Mouse (Mus musculus) kidney, adult 8-10 months (tissue): ENCODE measurements at regions not wholly inside any gene's neighbourhood (a gene's known extent, or its start where the extent isn't known, plus 50 kb on each side); places are given as distances from the start of the nearest gene placed in this dataset.

ENCODE experiments used
- DNase-seq, 2 experiments: peaks; one replicate each; pipeline ENCODE4 v3.0.0; 2022

- no peak for DNase-seq
These were observed 605.7 kb downstream of the Tbl1xr1 start for GRCm38 (mm10) chr3:22681999-22682648.

GRCm38 (mm10) chr3:22699317-22699716 lies 622.9 kb downstream of the Tbl1xr1 start:
- DNase-seq, result peak; percentile 42 to 49

- DNase-seq, result peak in 1 of 2 experiments; percentile 11
These were observed 625.0 kb downstream of the Tbl1xr1 start for GRCm38 (mm10) chr3:22701486-22701885.

- DNase-seq, result no peak
These were observed 629.2 kb downstream of the Tbl1xr1 start for GRCm38 (mm10) chr3:22705673-22706072.

- DNase-seq, result no peak
These were observed 668.6 kb downstream of the Tbl1xr1 start for GRCm38 (mm10) chr3:22745026-22745425.
